Mouse (Mus musculus): ENCODE measurements at regions not wholly inside any gene's neighbourhood (a gene's known extent, or its start where the extent isn't known, plus 50 kb on each side); places are given as distances from the start of the nearest gene placed in this dataset.
"Not testable (repeated sequence)": the region's sequence is repeated elsewhere in the genome, so short reads cannot be mapped to it uniquely, and the experiment has no call there.

- DNase-seq (ENCODE audit: low spot score in 2 of 2): no peak
Observed at GRCm38 (mm10) chr9:80961818-80962217, 496.5 kb upstream of the Impg1 start.

GRCm38 (mm10) chr9:80942991-80943390, 477.7 kb upstream of the Impg1 start:
- DNase-seq (ENCODE audit: low spot score in 2 of 2): peak; percentile 23 to 36

- no peak for DNase-seq (ENCODE audit: low spot score in 2 of 2)
Observed at GRCm38 (mm10) chr9:80941424-80941823, 476.1 kb upstream of the Impg1 start.

GRCm38 (mm10) chr9:80938238-80938637, 473.0 kb upstream of the Impg1 start:
- no peak for DNase-seq (ENCODE audit: low spot score in 2 of 2)

GRCm38 (mm10) chr9:80930628-80931027, 465.3 kb upstream of the Impg1 start:
- DNase-seq (ENCODE audit: low spot score in 2 of 2): no peak

GRCm38 (mm10) chr9:80920304-80920703, 455.0 kb upstream of the Impg1 start:
- DNase-seq (ENCODE audit: low spot score in 2 of 2): no peak

GRCm38 (mm10) chr9:80913867-80914266, 448.6 kb upstream of the Impg1 start:
- DNase-seq (ENCODE audit: low spot score in 2 of 2): no peak

GRCm38 (mm10) chr9:80912177-80912576, 446.9 kb upstream of the Impg1 start:
- no peak for DNase-seq (ENCODE audit: low spot score in 2 of 2)

- DNase-seq (ENCODE audit: low spot score in 2 of 2): no peak
Observed at GRCm38 (mm10) chr9:80866807-80867206, 401.5 kb upstream of the Impg1 start.

GRCm38 (mm10) chr9:80858998-80859397, 393.7 kb upstream of the Impg1 start:
- no peak for DNase-seq (ENCODE audit: low spot score in 2 of 2)

- DNase-seq (ENCODE audit: low spot score in 2 of 2): no peak
Observed at GRCm38 (mm10) chr9:80848190-80848589, 382.9 kb upstream of the Impg1 start.

GRCm38 (mm10) chr9:80832808-80833207, 367.5 kb upstream of the Impg1 start:
- DNase-seq (ENCODE audit: low spot score in 2 of 2): no peak

GRCm38 (mm10) chr9:80825346-80825745, 360.1 kb upstream of the Impg1 start:
- DNase-seq (ENCODE audit: low spot score in 2 of 2): no peak

GRCm38 (mm10) chr9:80820066-80820465, 354.8 kb upstream of the Impg1 start:
- no peak for DNase-seq (ENCODE audit: low spot score in 2 of 2)

- no peak for DNase-seq (ENCODE audit: low spot score in 2 of 2)
Observed at GRCm38 (mm10) chr9:80819070-80819469, 353.8 kb upstream of the Impg1 start.

- DNase-seq (ENCODE audit: low spot score in 2 of 2): not testable (repeated sequence)
Observed at GRCm38 (mm10) chr9:80813921-80814320, 348.6 kb upstream of the Impg1 start.

- no peak for DNase-seq (ENCODE audit: low spot score in 2 of 2)
Observed at GRCm38 (mm10) chr9:80791523-80791922, 326.2 kb upstream of the Impg1 start.

GRCm38 (mm10) chr9:80774541-80774940, 309.3 kb upstream of the Impg1 start:
- no peak for DNase-seq (ENCODE audit: low spot score in 2 of 2)

GRCm38 (mm10) chr9:80735806-80736205, 270.5 kb upstream of the Impg1 start:
- not testable (repeated sequence) for DNase-seq (ENCODE audit: low spot score in 2 of 2)

- DNase-seq (ENCODE audit: low spot score in 2 of 2): no peak
Observed at GRCm38 (mm10) chr9:80732971-80733370, 267.7 kb upstream of the Impg1 start.

- DNase-seq (ENCODE audit: low spot score in 2 of 2): no peak
Observed at GRCm38 (mm10) chr9:80723638-80724037, 258.4 kb upstream of the Impg1 start.

- DNase-seq (ENCODE audit: low spot score in 2 of 2): no peak
Observed at GRCm38 (mm10) chr9:80718516-80718915, 253.2 kb upstream of the Impg1 start.

GRCm38 (mm10) chr9:80709781-80710180, 244.5 kb upstream of the Impg1 start:
- DNase-seq (ENCODE audit: low spot score in 2 of 2): no peak

GRCm38 (mm10) chr9:80705264-80705663, 240.0 kb upstream of the Impg1 start:
- DNase-seq (ENCODE audit: low spot score in 2 of 2): no peak

Measured in layer of hippocampus, postnatal 10 days (tissue).